Mouse (Mus musculus): ENCODE data around the gene Abcc8. TPM values are rescaled to one million over a fixed set of nuclear protein-coding genes. Genes with fewer than 3 reads are reported as not detected.

The Abcc8 gene
- total RNA-seq, 1 experiment = 0.62 TPM

GRCm38 (mm10) chr7:46076844-46077243, 103.0 kb downstream of the Abcc8 start:
- Histone ChIP-seq H3K4me3 (ENCODE audit: insufficient read depth in 1 of 2, low read depth in 1 of 2, low read length in 2 of 2, poor library complexity in 1 of 2, severe bottlenecking in 1 of 2) (no peak overlapping the region), H3K4me1 (ENCODE audit: control insufficient read depth in 2 of 2, insufficient read depth in 2 of 2, low read length in 2 of 2, poor library complexity in 1 of 2) (no peaks in the 10 kb centered on the region), H3K36me3 (ENCODE audit: control insufficient read depth, insufficient read depth, low read length, poor library complexity, severe bottlenecking) (peaks cover 54% of the 10 kb centered on the region), H3K27ac (ENCODE audit: insufficient read depth, low read depth, low read length, poor library complexity, severe bottlenecking) (no peak overlapping the region), H3K9me3 (ENCODE audit: control insufficient read depth, insufficient read depth, low read depth, low read length) (no peaks in the 10 kb centered on the region), H3K9ac (ENCODE audit: insufficient read depth, low read depth, low read length, poor library complexity, severe bottlenecking) (no peak overlapping the region)
- DNase-seq (ENCODE audit: low read depth, low spot score) = no peak
- TF ChIP-seq CHD2 (IDR thresholded peaks at IDR 0.05; ENCODE audit: low read depth, low read length) (no peak), HCFC1 (IDR thresholded peaks at IDR 0.05; ENCODE audit: borderline replicate concordance, insufficient read depth, low read length) (no peak), MAFK (IDR thresholded peaks at IDR 0.05; ENCODE audit: insufficient read depth, low read depth, low read length) (no peak), ZC3H11A (IDR thresholded peaks at IDR 0.05; ENCODE audit: borderline replicate concordance, low read depth, low read length) (no peak), ZNF384 (IDR thresholded peaks at IDR 0.05; ENCODE audit: low read depth, low read length) (no peak)
- in situ Hi-C loops (cut with MboI; ENCODE audit: low sequenced_read_pairs in 2 of 2, unreplicated experiment in 2 of 2) = no loop called here

- Histone ChIP-seq H3K4me1 (ENCODE audit: control insufficient read depth in 2 of 2, insufficient read depth in 2 of 2, low read length in 2 of 2, poor library complexity in 1 of 2) (no peaks in the 10 kb centered on the region), H3K36me3 (ENCODE audit: control insufficient read depth, insufficient read depth, low read length, poor library complexity, severe bottlenecking) (peaks cover 60% of the 10 kb centered on the region), H3K27ac (ENCODE audit: insufficient read depth, low read depth, low read length, poor library complexity, severe bottlenecking) (no peak overlapping the region), H3K4me3 (ENCODE audit: insufficient read depth in 1 of 2, low read depth in 1 of 2, low read length in 2 of 2, poor library complexity in 1 of 2, severe bottlenecking in 1 of 2) (no peak overlapping the region), H3K9me3 (ENCODE audit: control insufficient read depth, insufficient read depth, low read depth, low read length) (no peaks in the 10 kb centered on the region), H3K9ac (ENCODE audit: insufficient read depth, low read depth, low read length, poor library complexity, severe bottlenecking) (no peak overlapping the region)
- TF ChIP-seq HCFC1 (IDR thresholded peaks at IDR 0.05; ENCODE audit: borderline replicate concordance, insufficient read depth, low read length) = no peak
- TF ChIP-seq ZNF384 (IDR thresholded peaks at IDR 0.05; ENCODE audit: low read depth, low read length) = no peak
- no peak for TF ChIP-seq ZC3H11A (IDR thresholded peaks at IDR 0.05; ENCODE audit: borderline replicate concordance, low read depth, low read length)
- no peak for TF ChIP-seq CHD2 (IDR thresholded peaks at IDR 0.05; ENCODE audit: low read depth, low read length)
- TF ChIP-seq MAFK (IDR thresholded peaks at IDR 0.05; ENCODE audit: insufficient read depth, low read depth, low read length) = no peak
- in situ Hi-C loops (cut with MboI; ENCODE audit: low sequenced_read_pairs in 2 of 2, unreplicated experiment in 2 of 2) = no loop called here
- DNase-seq (ENCODE audit: low read depth, low spot score) = no peak
These were observed 111.0 kb downstream of the Abcc8 start for GRCm38 (mm10) chr7:46068831-46069230.

GRCm38 (mm10) chr7:46063296-46063695, 116.5 kb downstream of the Abcc8 start:
- no peak overlapping the region for H3K27ac ChIP-seq (ENCODE audit: insufficient read depth, low read depth, low read length, poor library complexity, severe bottlenecking)
- no peak for DNase-seq (ENCODE audit: low read depth, low spot score)
- H3K4me3 ChIP-seq (ENCODE audit: insufficient read depth in 1 of 2, low read depth in 1 of 2, low read length in 2 of 2, poor library complexity in 1 of 2, severe bottlenecking in 1 of 2) = no peak overlapping the region
- no peak for TF ChIP-seq MAFK (IDR thresholded peaks at IDR 0.05; ENCODE audit: insufficient read depth, low read depth, low read length)
- no peak for TF ChIP-seq ZNF384 (IDR thresholded peaks at IDR 0.05; ENCODE audit: low read depth, low read length)
- TF ChIP-seq ZC3H11A (IDR thresholded peaks at IDR 0.05; ENCODE audit: borderline replicate concordance, low read depth, low read length) = no peak
- no peaks in the 10 kb centered on the region for H3K9me3 ChIP-seq (ENCODE audit: control insufficient read depth, insufficient read depth, low read depth, low read length)
- H3K4me1 ChIP-seq (ENCODE audit: control insufficient read depth in 2 of 2, insufficient read depth in 2 of 2, low read length in 2 of 2, poor library complexity in 1 of 2) = no peaks in the 10 kb centered on the region
- in situ Hi-C loops (cut with MboI; ENCODE audit: low sequenced_read_pairs in 2 of 2, unreplicated experiment in 2 of 2) = no loop called here
- no peak overlapping the region for H3K9ac ChIP-seq (ENCODE audit: insufficient read depth, low read depth, low read length, poor library complexity, severe bottlenecking)
- H3K36me3 ChIP-seq (ENCODE audit: control insufficient read depth, insufficient read depth, low read length, poor library complexity, severe bottlenecking) = peaks cover 56% of the 10 kb centered on the region

DNA sequence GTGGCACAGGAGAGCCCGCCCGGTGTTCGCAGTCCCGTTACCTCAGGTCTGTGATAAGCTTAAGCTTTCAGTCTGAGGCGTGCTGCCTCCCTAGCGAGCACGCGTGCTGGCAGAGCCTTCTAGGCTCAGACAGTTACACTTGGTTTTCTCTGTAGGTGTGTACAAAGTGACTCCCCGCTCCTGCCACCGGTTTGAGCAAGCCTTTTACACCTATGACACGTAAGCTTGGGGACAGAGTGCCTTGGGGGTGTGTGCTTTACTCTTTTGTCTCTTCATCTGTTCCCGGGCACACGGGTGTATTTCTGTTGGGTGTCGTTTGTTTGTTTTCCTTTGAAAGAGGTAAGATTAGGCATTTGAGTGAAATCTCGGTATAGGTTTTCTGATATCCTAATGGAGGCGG, 118.2 kb downstream of the Abcc8 start:
- in situ Hi-C loops (cut with MboI; ENCODE audit: low sequenced_read_pairs in 2 of 2, unreplicated experiment in 2 of 2) = no loop called here

GRCm38 (mm10) chr7:46060688-46061087, 119.1 kb downstream of the Abcc8 start:
- Histone ChIP-seq H3K4me1 (ENCODE audit: control insufficient read depth in 2 of 2, insufficient read depth in 2 of 2, low read length in 2 of 2, poor library complexity in 1 of 2) (no peaks in the 10 kb centered on the region), H3K9ac (ENCODE audit: insufficient read depth, low read depth, low read length, poor library complexity, severe bottlenecking) (no peak overlapping the region), H3K4me3 (ENCODE audit: insufficient read depth in 1 of 2, low read depth in 1 of 2, low read length in 2 of 2, poor library complexity in 1 of 2, severe bottlenecking in 1 of 2) (no peak overlapping the region), H3K27ac (ENCODE audit: insufficient read depth, low read depth, low read length, poor library complexity, severe bottlenecking) (no peak overlapping the region), H3K36me3 (ENCODE audit: control insufficient read depth, insufficient read depth, low read length, poor library complexity, severe bottlenecking) (peaks cover 54% of the 10 kb centered on the region), H3K9me3 (ENCODE audit: control insufficient read depth, insufficient read depth, low read depth, low read length) (no peaks in the 10 kb centered on the region)
- TF ChIP-seq ZC3H11A (IDR thresholded peaks at IDR 0.05; ENCODE audit: borderline replicate concordance, low read depth, low read length) = no peak
- TF ChIP-seq MAFK (IDR thresholded peaks at IDR 0.05; ENCODE audit: insufficient read depth, low read depth, low read length) = no peak
- no peak for TF ChIP-seq CHD2 (IDR thresholded peaks at IDR 0.05; ENCODE audit: low read depth, low read length)
- no peak for TF ChIP-seq ZNF384 (IDR thresholded peaks at IDR 0.05; ENCODE audit: low read depth, low read length)
- TF ChIP-seq HCFC1 (IDR thresholded peaks at IDR 0.05; ENCODE audit: borderline replicate concordance, insufficient read depth, low read length) = no peak
- in situ Hi-C loops (cut with MboI; ENCODE audit: low sequenced_read_pairs in 2 of 2, unreplicated experiment in 2 of 2) = no loop called here
- no peak for DNase-seq (ENCODE audit: low read depth, low spot score)

More for the DNA sequence above, 118.2 kb downstream of the Abcc8 start:
- TF ChIP-seq ZNF384 (IDR thresholded peaks at IDR 0.05; ENCODE audit: low read depth, low read length) = no peak
- TF ChIP-seq CHD2 (IDR thresholded peaks at IDR 0.05; ENCODE audit: low read depth, low read length) = no peak
- no peak for TF ChIP-seq MAFK (IDR thresholded peaks at IDR 0.05; ENCODE audit: insufficient read depth, low read depth, low read length)
- no peak overlapping the region for H3K9ac ChIP-seq (ENCODE audit: insufficient read depth, low read depth, low read length, poor library complexity, severe bottlenecking)
- DNase-seq (ENCODE audit: low read depth, low spot score) = no peak
- H3K36me3 ChIP-seq (ENCODE audit: control insufficient read depth, insufficient read depth, low read length, poor library complexity, severe bottlenecking) = peaks cover 56% of the 10 kb centered on the region
- H3K27ac ChIP-seq (ENCODE audit: insufficient read depth, low read depth, low read length, poor library complexity, severe bottlenecking) = no peak overlapping the region
- H3K4me1 ChIP-seq (ENCODE audit: control insufficient read depth in 2 of 2, insufficient read depth in 2 of 2, low read length in 2 of 2, poor library complexity in 1 of 2) = no peaks in the 10 kb centered on the region
- no peaks in the 10 kb centered on the region for H3K9me3 ChIP-seq (ENCODE audit: control insufficient read depth, insufficient read depth, low read depth, low read length)
- H3K4me3 ChIP-seq (ENCODE audit: insufficient read depth in 1 of 2, low read depth in 1 of 2, low read length in 2 of 2, poor library complexity in 1 of 2, severe bottlenecking in 1 of 2) = no peak overlapping the region
